Mouse (Mus musculus) gastrocnemius, postnatal 25 days (tissue): ENCODE measurements at regions not wholly inside any gene's neighbourhood (a gene's known extent, or its start where the extent isn't known, plus 50 kb on each side); places are given as distances from the start of the nearest gene placed in this dataset.

Experiments
- DNase-seq: peaks from one replicate; pipeline ENCODE4 v3.0.0; 2022

DNA sequence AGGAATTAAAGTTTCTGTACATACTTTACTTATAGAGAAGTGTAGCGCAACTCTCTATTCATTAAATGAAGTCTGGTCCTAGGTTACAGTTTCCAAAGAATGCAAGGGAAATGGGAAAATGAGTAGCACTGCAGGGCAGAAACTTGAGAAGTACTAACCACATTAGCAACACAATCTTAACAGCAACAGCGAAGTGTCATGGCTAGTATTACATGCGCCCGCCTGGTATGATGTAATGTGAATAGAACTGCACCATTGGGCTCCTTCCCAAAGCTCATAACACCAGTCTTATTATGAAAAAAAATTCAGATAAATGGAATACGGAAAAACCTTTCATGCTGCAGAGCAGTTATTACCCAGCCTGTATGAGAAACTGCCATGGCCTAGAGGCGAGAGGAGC, 201.8 kb upstream of the Gm11042 start:
- DNase-seq: no peak

DNA sequence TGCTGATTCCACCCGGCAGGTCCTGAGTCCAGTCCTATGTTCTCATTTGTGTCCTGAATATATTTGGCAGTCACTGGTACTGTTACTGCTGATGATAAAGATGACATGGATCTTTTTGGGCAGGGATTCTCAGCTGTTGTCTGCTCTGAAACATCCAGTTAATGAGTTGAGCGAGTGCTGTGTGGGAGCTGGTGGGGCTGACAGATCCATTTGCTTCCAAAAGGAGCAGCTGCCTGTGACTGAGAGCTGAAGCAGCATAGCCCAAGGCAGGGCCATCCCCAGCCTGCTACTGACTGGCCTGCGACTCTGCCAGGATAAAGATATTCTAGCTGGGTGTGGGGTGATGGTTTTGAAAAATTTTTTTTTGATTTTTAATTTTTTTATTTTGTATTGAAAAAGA, 200.3 kb upstream of the Gm11042 start:
- peak; percentile 27 for DNase-seq

DNA sequence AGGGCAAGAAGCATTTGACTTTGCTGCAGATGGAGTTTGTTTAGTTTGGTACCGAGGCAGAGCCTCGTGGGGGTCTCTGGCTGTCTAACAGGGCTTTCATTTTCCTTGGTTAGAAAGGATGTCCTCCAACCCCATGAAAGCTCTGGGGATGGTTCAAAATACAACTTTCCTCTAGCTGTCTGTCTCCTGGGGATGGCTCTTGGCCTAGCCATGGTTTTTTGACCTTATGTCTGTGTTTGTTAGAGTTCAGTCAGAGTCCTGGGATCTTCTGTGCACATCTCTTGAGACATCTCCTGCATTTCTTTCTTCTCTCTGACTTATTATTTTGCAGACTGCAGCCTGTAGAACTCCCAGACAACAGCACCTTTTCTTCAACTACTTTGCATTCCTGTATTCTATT, 186.6 kb upstream of the Gm11042 start:
- peak; percentile 7 for DNase-seq

DNA sequence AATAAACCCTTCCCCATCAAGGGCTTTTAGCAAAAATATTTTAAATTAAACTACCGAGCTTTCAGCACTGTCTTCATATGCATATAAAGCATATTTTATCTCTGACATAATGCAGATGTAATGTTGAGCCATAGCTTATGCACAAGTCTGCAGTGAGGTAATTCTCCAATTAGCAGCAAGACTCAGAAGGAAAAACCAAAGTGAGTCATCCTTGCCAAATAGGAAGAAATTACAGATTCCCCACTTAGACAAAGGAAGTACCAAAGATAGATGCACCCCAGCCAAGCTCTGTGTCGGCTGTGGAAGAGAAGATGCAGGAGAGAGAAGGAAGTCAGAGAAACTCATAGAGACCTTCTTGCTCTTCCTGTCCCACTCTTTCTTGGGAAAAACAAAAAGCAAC, 161.4 kb upstream of the Gm11042 start:
- DNase-seq: no peak

DNA sequence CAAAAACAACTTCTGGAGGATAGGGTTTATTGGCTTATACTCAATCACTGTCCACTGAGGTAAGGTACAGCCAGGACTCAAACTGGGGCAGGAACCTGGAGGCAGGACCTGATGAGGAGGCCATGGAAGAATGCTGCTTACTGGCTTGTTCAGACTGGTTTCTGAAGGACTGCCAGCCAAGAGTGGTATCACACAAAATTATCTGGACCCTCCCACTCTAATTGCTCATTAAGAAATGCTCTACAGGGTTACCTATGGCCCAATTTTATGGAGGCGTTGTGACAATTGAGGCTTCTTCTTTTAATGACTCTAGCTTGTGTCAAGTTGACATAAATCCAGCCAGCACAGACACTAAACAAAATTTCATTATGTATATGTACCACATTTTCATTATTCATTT, 158.5 kb upstream of the Gm11042 start:
- no peak for DNase-seq

DNA sequence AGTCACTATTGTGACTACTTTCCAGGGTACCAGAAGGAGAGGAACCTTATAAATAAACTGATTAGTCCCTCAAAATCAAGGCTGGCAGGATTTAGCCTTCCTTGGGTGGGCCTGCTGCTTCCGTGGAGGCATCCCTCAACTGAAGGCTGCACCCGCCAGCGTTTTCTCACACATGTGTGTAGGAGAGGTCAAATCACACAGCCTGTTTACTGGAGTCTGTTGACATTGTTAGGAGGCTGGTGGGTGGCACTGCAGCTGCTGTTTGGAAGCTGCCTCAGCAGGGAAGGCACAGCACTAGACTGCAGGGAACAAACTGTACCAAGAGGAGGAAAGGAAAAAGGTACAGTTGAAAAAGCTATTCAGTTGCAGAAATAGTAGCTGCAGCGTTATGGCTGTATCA, 142.3 kb upstream of the Gm11042 start:
- peak; percentile 13 for DNase-seq

DNA sequence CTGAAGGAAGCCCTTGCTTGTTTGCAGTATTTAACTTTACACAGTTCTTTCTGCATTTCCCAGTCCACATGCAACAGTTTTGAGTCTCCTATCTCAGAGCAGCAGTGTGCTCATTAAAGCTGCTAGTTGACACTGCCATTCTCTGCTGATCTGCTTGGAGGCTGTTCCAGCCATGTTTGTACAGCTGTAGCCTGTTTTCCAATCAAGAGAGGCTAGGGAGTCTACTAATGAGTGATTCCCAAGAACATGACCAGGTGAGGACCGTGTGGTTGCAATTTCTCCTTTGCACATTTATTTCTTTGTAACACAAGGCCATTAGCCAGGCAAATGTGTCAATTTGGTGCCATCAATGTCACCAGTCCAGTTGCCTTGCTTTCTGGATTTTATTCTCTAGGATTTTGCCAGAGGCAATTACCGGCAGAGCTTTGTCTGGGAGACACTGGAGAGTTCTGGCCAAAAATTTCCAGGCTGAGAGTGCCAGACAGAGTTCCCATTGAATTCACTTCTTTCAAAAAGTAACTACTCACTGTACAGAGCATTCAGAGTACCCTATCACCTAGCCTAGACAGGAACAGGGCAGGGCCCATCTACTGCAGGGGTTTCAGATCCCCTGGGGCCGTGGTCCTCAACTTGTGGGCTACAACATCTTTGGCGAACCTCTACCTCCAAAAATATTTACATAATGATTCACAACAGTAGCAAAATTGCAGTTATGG, 136.3 kb upstream of the Gm11042 start:
- no peak for DNase-seq

DNA sequence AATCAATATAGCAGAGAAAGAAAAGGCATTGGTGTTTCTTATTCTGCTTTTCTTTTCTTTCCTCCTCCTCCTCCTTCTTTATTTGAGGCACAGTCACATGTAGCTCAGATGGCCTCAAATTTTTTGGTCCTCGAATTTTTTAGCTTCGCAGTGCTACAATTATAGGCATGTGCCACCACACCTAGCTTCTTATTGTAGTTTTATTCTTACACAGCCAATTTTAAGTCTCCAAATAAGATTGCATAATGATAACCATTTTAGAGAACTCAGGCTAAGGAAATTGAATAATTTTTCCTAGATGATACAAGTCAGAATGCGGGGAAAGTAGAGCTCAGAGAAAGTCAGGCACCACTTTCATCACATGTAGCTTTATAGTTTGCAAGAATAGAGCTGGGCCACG, 132.1 kb upstream of the Gm11042 start:
- DNase-seq: no peak

DNA sequence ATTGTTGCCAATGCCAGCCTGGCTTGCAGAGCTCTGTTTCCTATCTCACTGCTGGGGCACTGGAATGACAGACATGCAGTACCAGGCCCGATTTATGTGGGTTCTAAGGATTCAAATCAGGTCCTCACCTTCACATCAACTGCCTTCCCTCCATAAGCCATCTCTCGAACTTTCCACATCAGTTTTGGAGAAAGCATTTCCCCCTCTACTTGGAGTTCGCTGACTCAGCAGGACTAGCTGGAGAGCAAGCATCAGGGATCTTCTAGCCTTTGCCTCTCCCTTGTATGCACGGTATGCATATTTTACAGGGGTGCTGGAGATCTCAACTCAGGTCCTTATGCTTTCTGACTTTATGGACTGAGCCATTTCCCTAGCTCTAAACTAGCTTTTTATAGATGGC, 118.7 kb upstream of the Gm11042 start:
- DNase-seq: no peak

DNA sequence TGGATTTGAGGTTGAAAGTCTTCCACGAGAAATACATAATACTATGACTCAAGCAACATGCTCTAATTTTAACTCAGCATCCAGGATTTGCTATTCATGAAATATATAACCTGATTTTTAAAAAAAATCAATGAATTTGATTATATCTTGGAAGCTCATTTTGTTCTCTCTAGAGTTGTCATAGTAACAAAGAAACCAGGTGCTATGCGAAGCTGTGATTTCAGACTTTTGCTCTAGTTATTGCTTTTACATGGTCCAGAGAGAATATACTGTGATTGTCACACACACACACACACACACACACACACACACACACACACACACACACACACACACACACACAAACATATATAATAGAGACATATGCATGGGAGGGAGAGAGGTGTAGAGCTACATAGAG, 98.5 kb upstream of the Gm11042 start:
- no peak for DNase-seq

DNA sequence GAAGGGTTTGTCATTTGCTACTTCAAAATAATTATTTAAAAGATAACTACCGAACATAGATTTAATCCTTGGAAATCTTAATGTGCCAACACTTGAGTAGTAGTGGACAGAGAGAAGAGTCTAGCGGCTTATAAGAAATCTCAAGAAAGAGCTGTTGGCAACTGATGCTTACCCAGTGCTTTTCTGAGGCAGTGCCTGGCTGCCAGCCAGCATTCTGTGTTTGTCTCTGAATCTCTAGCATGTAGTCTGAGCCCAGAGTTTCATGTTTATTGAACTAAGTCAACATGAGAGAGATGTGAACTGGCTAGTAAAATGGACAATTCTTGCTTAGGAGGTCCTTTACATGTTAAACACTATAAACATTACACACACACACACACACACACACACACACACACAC, 94.3 kb upstream of the Gm11042 start:
- no peak for DNase-seq

DNA sequence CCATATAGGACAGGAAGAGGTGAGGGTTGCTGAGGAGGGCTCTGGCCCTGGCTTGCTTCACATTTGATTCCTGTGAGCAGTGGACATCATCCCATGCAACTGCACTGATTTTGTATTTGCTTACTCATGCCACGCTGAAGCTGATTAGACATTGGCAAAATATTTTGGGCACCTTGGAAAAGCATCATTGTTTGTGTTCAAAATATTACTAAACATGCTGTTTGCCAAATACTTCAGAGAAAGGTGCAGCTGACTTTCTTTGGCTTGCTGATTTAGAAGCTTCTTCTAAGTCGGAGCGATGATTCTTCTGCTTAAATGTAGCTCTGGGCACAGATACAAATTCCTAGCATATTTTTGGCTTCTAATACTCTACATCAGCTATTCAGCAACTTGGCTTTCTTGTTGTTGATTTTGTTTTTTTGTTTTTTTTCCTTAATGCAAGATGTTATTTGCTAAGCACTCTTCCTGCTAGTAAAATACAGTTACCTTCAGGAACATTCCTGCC, 91.4 kb upstream of the Gm11042 start:
- no peak for DNase-seq

DNA sequence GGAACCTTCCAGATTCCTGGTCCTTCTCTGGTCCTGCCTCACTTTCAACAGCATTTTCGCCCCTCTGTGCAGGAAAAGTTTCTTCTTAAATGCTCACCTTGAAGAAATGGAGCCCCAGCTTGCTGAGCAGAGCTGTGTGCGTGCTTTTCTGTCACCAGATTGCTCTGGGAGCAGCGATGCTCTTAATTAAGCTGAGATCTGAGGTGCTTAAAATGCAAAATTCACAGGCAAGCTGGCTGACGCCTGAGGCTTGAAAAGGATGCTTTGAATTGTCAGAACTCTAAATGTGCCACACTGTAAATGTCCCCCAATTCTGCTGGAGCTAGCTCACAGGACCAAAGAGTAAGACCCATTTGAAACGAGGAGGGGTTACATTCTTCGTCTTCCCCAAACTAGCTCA, 73.6 kb upstream of the Gm11042 start:
- no peak for DNase-seq
